ENCODE assay signal across 29 mouse cellular contexts in the genomic region with DNA sequence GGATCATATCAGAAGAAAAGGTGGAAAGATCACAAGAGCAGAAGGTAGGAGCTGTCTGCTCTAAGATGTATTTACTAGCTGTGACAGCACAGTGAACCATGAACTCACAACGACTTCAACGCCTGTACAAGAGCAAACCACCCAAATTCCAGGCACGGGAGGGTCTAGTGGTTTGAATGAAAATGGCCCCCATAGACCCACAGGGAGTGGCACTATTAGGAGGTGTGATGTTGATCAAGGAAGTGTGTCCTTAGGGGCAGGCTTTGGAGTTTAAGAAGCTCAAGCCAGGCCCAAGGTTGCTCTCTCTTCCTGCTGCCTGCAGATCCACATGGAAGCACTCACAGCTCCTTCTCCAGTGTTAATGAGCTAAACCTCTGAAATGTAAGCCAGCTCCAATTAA.
"Had no signal": no experiment of that assay in that cellular context is flagged by ENCODE, and none has a peak within 500 bp of the region (broad histone marks: within the 10 kb centered on the region; RNA-seq: fewer than 3 reads in every experiment).

No protein-coding gene starts in this region.

- H3K27ac ChIP-seq: heart, embryonic 13.5 days; heart, embryonic 15.5 days; hindbrain, embryonic 12.5 days; hindbrain, embryonic 13.5 days; hindbrain, embryonic 14.5 days; hindbrain, embryonic 15.5 days; hindbrain, postnatal 0 days; intestine, embryonic 15.5 days; kidney, embryonic 15.5 days; kidney, postnatal 0 days; layer of hippocampus, adult 2 months; left cerebral cortex, adult 2 months had no signal

- H3K27me3 ChIP-seq: heart, embryonic 12.5 days; heart, embryonic 13.5 days; heart, embryonic 15.5 days; hindbrain, embryonic 12.5 days; hindbrain, embryonic 13.5 days; hindbrain, embryonic 15.5 days; intestine, embryonic 15.5 days; kidney, embryonic 15.5 days had no signal

- H3K4me3 ChIP-seq: heart, embryonic 12.5 days; heart, embryonic 13.5 days; heart, embryonic 15.5 days; hindbrain, embryonic 12.5 days; hindbrain, embryonic 13.5 days; hindbrain, embryonic 15.5 days; intestine, embryonic 15.5 days; kidney, embryonic 15.5 days; layer of hippocampus, adult 2 months; left cerebral cortex, adult 2 months had no signal

- H3K9me3 ChIP-seq: heart, embryonic 12.5 days; heart, embryonic 13.5 days; heart, embryonic 15.5 days; hindbrain, embryonic 12.5 days; hindbrain, embryonic 13.5 days; hindbrain, embryonic 15.5 days; intestine, embryonic 15.5 days; kidney, embryonic 15.5 days had no signal

- DNase-seq: heart, postnatal 10 days; heart, postnatal 14 days; heart, postnatal 36 days; heart, postnatal 4 days; kidney, adult 11 months; kidney, adult 18-20 months; kidney, adult 2 months; kidney, adult 8-10 months; kidney, adult 9 months; kidney, postnatal 10 days; kidney, postnatal 14 days; kidney, postnatal 25 days; kidney, postnatal 36 days; kidney, postnatal 4 days; layer of hippocampus, adult 9-11 months; layer of hippocampus, postnatal 36 days had no signal

- H3K36me3 ChIP-seq: heart, embryonic 12.5 days; heart, embryonic 13.5 days; heart, embryonic 15.5 days; hindbrain, embryonic 12.5 days; hindbrain, embryonic 13.5 days; hindbrain, embryonic 15.5 days; intestine, embryonic 15.5 days; kidney, embryonic 15.5 days had no signal
